Mouse (Mus musculus) myocyte (in vitro differentiated cells): ENCODE measurements around the gene Spi1.
"Not testable (repeated sequence)": the region's sequence is repeated elsewhere in the genome, so short reads cannot be mapped to it uniquely, and the experiment has no call there.

Source experiments
- CEBPB ChIP-seq: IDR thresholded peaks from 2 replicates; pipeline ENCODE4 v1.6.1; 2011; ENCODE audit warnings: mild to moderate bottlenecking, moderate library complexity; ENCODE audit not compliant: poor library complexity, insufficient read depth, severe bottlenecking
- MAX ChIP-seq: IDR thresholded peaks from one replicate; pipeline ENCODE4 v1.6.1; 2011; ENCODE audit warnings: low read depth, mild to moderate bottlenecking, control low read depth
- MYOG ChIP-seq, 3 experiments: IDR thresholded peaks; one replicate each; pipeline ENCODE4 v1.6.1; 2011; ENCODE audit warnings: control low read depth in 2 of 3, low read depth in 2 of 3, mild to moderate bottlenecking in 2 of 3; ENCODE audit not compliant: insufficient read length in 2 of 3, control insufficient read depth in 1 of 3, insufficient read depth in 1 of 3
- POLR2A ChIP-seq: IDR thresholded peaks from one replicate; pipeline ENCODE4 v1.6.1; 2011; ENCODE audit warnings: low read depth, mild to moderate bottlenecking, control low read depth, moderate library complexity; ENCODE audit not compliant: insufficient read length
- REST ChIP-seq: IDR thresholded peaks from one replicate; pipeline ENCODE4 v1.6.1; 2011; ENCODE audit warnings: mild to moderate bottlenecking, control low read depth, moderate library complexity; ENCODE audit not compliant: insufficient read depth, insufficient read length
- TCF3 ChIP-seq: IDR thresholded peaks from one replicate; pipeline ENCODE4 v1.6.1; 2011; ENCODE audit warnings: low read depth, control low read depth; ENCODE audit not compliant: insufficient read length

DNA sequence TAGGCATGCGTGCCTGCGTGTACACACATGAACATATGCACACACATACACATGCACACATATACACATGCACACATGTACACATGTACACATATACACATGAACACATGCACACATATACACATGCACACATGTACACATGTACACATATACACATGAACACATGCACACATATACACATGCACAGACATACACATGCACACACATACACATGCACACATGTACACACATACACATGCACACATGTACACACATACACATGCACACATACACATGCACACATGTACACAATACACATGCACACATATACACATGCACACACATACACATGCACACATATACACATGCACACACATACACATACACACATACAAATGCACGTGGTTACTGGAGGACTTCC lies 29.6 kb downstream of the Spi1 start:
- TF ChIP-seq POLR2A; TCF3; CEBPB; MAX; MYOG (IDR thresholded peaks at IDR 0.05; ENCODE audit: control insufficient read depth in 1 of 3, insufficient read depth in 1 of 3, insufficient read length in 2 of 3, low read depth in 2 of 3); REST: not testable (repeated sequence)
